Mouse (Mus musculus): ENCODE data around the gene Adap1. TPM values are rescaled to one million over a fixed set of nuclear protein-coding genes. Genes with fewer than 3 reads are reported as not detected.
A peak's percentile ranks its signal among the peaks of the same experiment; 100 is the strongest.

Adap1 gene
- polyA plus RNA-seq, 1 experiment from 2014 or later: 7.7 TPM

DNA sequence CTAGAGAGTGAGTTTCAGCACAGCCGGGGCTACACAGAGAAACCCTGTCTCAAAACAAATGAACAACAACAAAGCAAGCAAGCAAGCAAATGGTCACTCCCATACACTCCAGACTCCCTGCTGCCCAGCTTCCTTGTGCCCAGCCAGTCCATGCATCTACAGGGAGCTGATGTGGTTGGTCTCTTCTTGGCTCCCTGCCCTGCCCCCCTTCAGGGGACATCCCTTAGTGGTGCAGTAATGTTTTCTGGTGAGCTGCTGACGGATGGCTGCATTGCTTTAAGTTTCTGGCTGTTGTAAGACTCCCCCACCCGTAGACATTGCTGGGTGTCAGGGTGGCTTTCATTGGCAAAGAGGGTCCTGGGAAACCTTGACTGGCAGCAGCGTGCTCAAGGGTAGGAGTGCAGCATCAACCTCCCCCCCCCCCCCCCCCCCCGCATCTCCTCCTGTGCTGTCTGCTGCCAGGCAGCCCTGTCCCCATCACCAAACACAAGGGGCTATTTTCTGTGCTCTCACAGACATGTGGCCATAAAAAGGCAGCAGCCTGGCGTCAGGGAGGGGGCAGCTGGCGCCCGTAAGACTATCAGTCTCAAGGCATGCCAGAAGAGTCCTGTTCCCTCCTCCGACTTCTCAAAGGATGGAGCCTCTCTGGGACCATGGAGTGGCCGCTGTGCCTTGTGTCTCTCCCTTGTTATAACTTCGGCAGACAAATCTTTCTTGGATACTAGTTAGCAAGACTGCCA is 43.9 kb downstream of the Adap1 start:
- H3K27ac ChIP-seq (ENCODE audit: low read depth): no peak overlapping the region
- no peaks in the 10 kb centered on the region for H3K36me3 ChIP-seq (ENCODE audit: control insufficient read depth, insufficient read depth, low read length)
- peaks cover 12% of the 10 kb centered on the region for H3K4me1 ChIP-seq (replicated peaks; ENCODE audit: control insufficient read depth, insufficient read depth, low read length)
- ATAC-seq (replicated peaks; ENCODE audit: low FRiP score, low TSS enrichment, low read depth): no peak
- H3K4me2 ChIP-seq (ENCODE audit: low read length): no peak overlapping the region
- no peak overlapping the region for H3K9ac ChIP-seq (ENCODE audit: low read length)
- no peaks in the 10 kb centered on the region for H3K27me3 ChIP-seq (replicated peaks; ENCODE audit: control insufficient read depth, insufficient read depth, low read length)
- no peaks in the 10 kb centered on the region for H3K9me3 ChIP-seq (ENCODE audit: control insufficient read depth, low read length)
- H3K4me3 ChIP-seq (ENCODE audit: low read depth, low read length): no peak overlapping the region
- no peak for DNase-seq (ENCODE audit: low spot score)
- 40% methylated on average over 10 of the region's 11 CpGs for WGBS

DNA sequence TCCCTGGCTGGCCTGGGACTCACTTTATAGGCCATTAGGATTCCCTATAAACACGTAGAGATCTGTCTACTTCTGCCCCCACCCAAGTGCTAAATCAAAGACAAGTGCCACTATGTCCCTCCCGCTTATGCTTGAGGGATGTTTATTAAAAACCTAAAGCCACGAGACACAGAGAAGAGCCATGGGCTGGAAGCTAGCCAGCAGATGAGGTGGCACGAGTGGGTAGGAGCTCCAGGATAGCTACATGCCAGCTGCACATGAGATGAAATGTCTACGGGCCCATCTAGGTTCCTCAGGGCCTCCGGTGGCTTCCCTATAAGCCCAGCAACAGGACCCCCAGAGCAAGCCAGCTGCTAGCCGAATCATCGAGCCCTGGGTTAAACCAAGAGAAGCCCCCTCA is 48.1 kb downstream of the Adap1 start:
- Histone ChIP-seq H3K9ac (ENCODE audit: low read length) (no peak overlapping the region), H3K9me3 (ENCODE audit: control insufficient read depth, low read length) (no peaks in the 10 kb centered on the region), H3K4me1 (replicated peaks; ENCODE audit: control insufficient read depth, insufficient read depth, low read length) (no peaks in the 10 kb centered on the region), H3K36me3 (ENCODE audit: control insufficient read depth, insufficient read depth, low read length) (no peaks in the 10 kb centered on the region), H3K27me3 (replicated peaks; ENCODE audit: control insufficient read depth, insufficient read depth, low read length) (no peaks in the 10 kb centered on the region), H3K4me3 (ENCODE audit: low read depth, low read length) (no peak overlapping the region), H3K4me2 (ENCODE audit: low read length) (no peak overlapping the region), H3K27ac (ENCODE audit: low read depth) (no peak overlapping the region)
- no peak for DNase-seq (ENCODE audit: low spot score)
- WGBS: 67% methylated on average over 8 of the region's 8 CpGs
- ATAC-seq (replicated peaks; ENCODE audit: low FRiP score, low TSS enrichment, low read depth): no peak

DNA sequence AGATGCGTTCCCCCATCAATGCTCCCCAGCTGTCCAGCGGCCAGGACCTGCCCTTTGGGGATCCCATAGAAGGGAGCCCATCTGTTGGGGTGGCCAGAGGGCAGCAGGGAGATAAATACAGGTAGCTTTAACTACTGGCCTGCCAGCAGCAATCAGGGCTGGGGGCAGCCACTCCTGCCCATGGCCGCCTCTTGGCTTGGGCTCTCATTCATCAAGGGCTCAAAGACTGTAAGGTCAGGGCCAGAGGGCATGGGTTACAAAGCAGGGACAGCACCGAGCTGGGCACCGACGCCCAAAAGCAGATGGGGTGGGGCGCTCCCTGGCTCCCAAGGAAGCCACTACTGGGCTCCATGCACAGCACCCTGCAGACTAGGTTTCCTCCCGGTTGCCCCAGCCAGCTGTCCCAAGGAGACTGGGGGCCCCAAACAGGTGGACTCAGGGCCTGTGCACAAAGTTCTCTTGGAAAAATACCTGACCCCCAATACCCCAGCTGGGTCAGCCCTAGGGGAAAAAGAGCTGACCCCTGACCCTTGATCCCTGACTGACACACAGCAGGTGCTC is 53.3 kb downstream of the Adap1 start:
- DNase-seq (ENCODE audit: low spot score) (no peak), ATAC-seq (replicated peaks; ENCODE audit: low FRiP score, low TSS enrichment, low read depth) (no peak)
- Histone ChIP-seq H3K4me2 (ENCODE audit: low read length) (no peak overlapping the region), H3K9me3 (ENCODE audit: control insufficient read depth, low read length) (no peaks in the 10 kb centered on the region), H3K27ac (ENCODE audit: low read depth) (no peak overlapping the region), H3K4me1 (replicated peaks; ENCODE audit: control insufficient read depth, insufficient read depth, low read length) (no peaks in the 10 kb centered on the region), H3K9ac (ENCODE audit: low read length) (no peak overlapping the region), H3K36me3 (ENCODE audit: control insufficient read depth, insufficient read depth, low read length) (peaks cover 27% of the 10 kb centered on the region), H3K27me3 (replicated peaks; ENCODE audit: control insufficient read depth, insufficient read depth, low read length) (no peaks in the 10 kb centered on the region), H3K4me3 (ENCODE audit: low read depth, low read length) (no peak overlapping the region)
- WGBS: 41% methylated on average over 8 of the region's 8 CpGs

DNA sequence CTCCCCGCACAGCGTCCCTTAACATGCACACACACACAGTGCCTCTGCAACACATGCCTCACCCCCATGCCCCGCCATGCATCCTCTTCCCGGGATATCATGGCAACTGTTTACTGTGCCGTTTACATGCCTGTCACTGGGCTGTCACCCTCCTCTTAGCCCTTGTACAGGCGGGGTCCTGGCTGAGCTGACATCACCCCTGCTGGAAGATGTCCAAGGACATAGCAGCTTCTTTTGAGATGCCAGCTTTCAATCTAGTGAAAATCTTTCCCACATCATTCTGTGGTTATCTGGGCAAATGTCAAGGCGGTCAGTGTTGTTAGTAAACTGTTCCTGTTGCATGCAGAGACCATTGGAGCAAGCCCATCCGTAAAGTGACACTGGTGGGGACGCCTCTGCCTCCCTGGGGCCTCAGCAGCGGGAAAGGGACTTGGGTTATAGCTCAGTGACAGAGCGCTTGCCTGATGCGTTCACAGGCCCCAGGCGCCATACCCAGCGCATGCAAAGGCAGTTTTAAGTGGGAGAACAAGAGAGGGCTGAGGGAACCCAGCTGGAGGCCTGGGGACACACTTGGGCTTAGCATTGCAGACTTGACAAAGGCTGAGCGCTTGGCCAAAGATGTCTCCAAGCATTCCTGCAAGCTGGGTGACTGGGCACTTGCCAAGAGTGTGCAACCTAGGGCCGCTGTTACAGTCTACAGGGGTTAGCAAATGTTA is 54.5 kb downstream of the Adap1 start:
- no peak for ATAC-seq (replicated peaks; ENCODE audit: low FRiP score, low TSS enrichment, low read depth)
- 61% methylated on average over 16 of the region's 16 CpGs for WGBS
- Histone ChIP-seq H3K4me1 (replicated peaks; ENCODE audit: control insufficient read depth, insufficient read depth, low read length) (no peaks in the 10 kb centered on the region), H3K4me2 (ENCODE audit: low read length) (no peak overlapping the region), H3K9me3 (ENCODE audit: control insufficient read depth, low read length) (no peaks in the 10 kb centered on the region), H3K9ac (ENCODE audit: low read length) (no peak overlapping the region), H3K4me3 (ENCODE audit: low read depth, low read length) (no peak overlapping the region), H3K27ac (ENCODE audit: low read depth) (peak overlapping the region; percentile 6; the same call in 1 of the 2 replicates), H3K36me3 (ENCODE audit: control insufficient read depth, insufficient read depth, low read length) (peaks cover 38% of the 10 kb centered on the region), H3K27me3 (replicated peaks; ENCODE audit: control insufficient read depth, insufficient read depth, low read length) (no peaks in the 10 kb centered on the region)
- DNase-seq (ENCODE audit: low spot score): no peak

DNA sequence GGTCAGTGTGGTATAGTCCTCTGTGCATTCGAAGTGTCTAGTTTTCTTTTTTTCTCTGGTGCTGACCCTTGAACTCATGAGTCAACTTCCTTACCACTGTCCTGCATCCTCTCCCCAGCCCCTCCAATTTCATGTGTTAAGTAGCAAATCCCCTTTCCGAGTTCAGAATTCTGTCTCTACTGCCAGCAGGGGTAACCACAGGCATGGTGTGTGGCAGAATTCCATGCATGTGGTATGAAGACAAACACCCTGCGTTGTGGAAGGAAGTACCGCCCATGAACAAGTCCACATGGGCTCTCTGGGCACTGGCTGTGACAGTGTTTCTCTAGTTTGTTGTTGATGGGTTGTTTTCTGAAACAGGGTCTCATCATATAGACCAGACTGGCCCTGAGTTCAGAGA is 57.8 kb downstream of the Adap1 start:
- Histone ChIP-seq H3K4me2 (ENCODE audit: low read length) (no peak overlapping the region), H3K27me3 (replicated peaks; ENCODE audit: control insufficient read depth, insufficient read depth, low read length) (no peaks in the 10 kb centered on the region), H3K27ac (ENCODE audit: low read depth) (no peak overlapping the region), H3K4me3 (ENCODE audit: low read depth, low read length) (no peak overlapping the region), H3K9ac (ENCODE audit: low read length) (no peak overlapping the region), H3K9me3 (ENCODE audit: control insufficient read depth, low read length) (no peaks in the 10 kb centered on the region), H3K36me3 (ENCODE audit: control insufficient read depth, insufficient read depth, low read length) (peaks cover 71% of the 10 kb centered on the region), H3K4me1 (replicated peaks; ENCODE audit: control insufficient read depth, insufficient read depth, low read length) (no peaks in the 10 kb centered on the region)
- 91% methylated on average over 4 of the region's 4 CpGs for WGBS
- DNase-seq (ENCODE audit: low spot score): no peak
- ATAC-seq (replicated peaks; ENCODE audit: low FRiP score, low TSS enrichment, low read depth): no peak

DNA sequence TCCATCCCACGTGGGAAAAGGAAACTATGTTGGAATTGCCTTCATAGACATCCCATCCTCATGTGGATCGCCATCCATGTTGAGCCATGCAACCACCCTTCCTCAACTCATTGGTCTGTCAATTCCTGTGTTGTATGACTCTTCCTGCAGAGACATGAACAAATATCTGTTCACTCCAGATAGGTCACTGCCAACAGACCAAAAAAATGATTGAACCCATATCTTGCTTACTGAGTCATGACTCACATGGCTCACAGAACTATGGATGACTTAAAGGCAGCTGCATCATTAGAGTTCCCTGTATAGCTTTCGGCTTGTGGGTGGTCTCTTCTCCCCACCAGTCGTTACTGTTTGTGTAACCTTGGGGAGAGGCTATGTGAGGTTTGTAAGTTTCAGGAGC is 64.0 kb downstream of the Adap1 start:
- 79% methylated on average over 4 of the region's 4 CpGs for WGBS
- no peak overlapping the region for H3K4me3 ChIP-seq (ENCODE audit: low read depth, low read length)
- ATAC-seq (replicated peaks; ENCODE audit: low FRiP score, low TSS enrichment, low read depth) (no peak), DNase-seq (ENCODE audit: low spot score) (no peak)
- H3K27ac ChIP-seq (ENCODE audit: low read depth): no peak overlapping the region
- peaks cover 11% of the 10 kb centered on the region; the same call in 1 of the 2 replicates for H3K4me1 ChIP-seq (replicated peaks; ENCODE audit: control insufficient read depth, insufficient read depth, low read length)
- peaks cover 64% of the 10 kb centered on the region for H3K36me3 ChIP-seq (ENCODE audit: control insufficient read depth, insufficient read depth, low read length)
- H3K9me3 ChIP-seq (ENCODE audit: control insufficient read depth, low read length): no peaks in the 10 kb centered on the region
- no peak overlapping the region for H3K9ac ChIP-seq (ENCODE audit: low read length)
- H3K4me2 ChIP-seq (ENCODE audit: low read length): no peak overlapping the region
- no peaks in the 10 kb centered on the region for H3K27me3 ChIP-seq (replicated peaks; ENCODE audit: control insufficient read depth, insufficient read depth, low read length)

DNA sequence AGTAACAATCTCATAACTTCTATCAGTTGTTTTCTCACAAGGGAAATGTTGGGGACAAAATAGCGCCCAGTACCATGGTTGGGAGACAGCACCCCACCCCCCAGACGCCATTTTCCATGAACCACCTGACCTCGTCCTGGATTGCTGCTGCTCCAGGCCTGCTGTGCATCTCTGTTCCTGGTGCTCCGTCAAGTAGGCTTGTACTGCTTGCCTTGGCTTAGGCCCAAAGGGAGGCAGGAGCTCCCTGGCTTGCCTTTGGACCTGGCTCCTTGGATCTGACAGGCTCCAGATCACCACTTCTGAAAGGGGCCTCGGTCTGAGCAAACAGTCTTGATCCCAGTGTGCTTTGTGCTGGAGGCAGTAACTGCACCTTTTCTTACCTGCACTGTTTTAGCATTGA is 65.6 kb downstream of the Adap1 start:
- Histone ChIP-seq H3K4me3 (ENCODE audit: low read depth, low read length) (no peak overlapping the region), H3K27me3 (replicated peaks; ENCODE audit: control insufficient read depth, insufficient read depth, low read length) (no peaks in the 10 kb centered on the region), H3K9ac (ENCODE audit: low read length) (no peak overlapping the region), H3K4me2 (ENCODE audit: low read length) (no peak overlapping the region), H3K36me3 (ENCODE audit: control insufficient read depth, insufficient read depth, low read length) (peaks cover 54% of the 10 kb centered on the region), H3K27ac (ENCODE audit: low read depth) (peak overlapping the region; percentile 34; the same call in 1 of the 2 replicates), H3K9me3 (ENCODE audit: control insufficient read depth, low read length) (no peaks in the 10 kb centered on the region), H3K4me1 (replicated peaks; ENCODE audit: control insufficient read depth, insufficient read depth, low read length) (peaks cover 13% of the 10 kb centered on the region; the same call in 1 of the 2 replicates)
- ATAC-seq (replicated peaks; ENCODE audit: low FRiP score, low TSS enrichment, low read depth): peak; percentile 33; the same call in 1 of the 2 replicates
- DNase-seq (ENCODE audit: low spot score): no peak
- WGBS: 60% methylated on average over 5 of the region's 5 CpGs

DNA sequence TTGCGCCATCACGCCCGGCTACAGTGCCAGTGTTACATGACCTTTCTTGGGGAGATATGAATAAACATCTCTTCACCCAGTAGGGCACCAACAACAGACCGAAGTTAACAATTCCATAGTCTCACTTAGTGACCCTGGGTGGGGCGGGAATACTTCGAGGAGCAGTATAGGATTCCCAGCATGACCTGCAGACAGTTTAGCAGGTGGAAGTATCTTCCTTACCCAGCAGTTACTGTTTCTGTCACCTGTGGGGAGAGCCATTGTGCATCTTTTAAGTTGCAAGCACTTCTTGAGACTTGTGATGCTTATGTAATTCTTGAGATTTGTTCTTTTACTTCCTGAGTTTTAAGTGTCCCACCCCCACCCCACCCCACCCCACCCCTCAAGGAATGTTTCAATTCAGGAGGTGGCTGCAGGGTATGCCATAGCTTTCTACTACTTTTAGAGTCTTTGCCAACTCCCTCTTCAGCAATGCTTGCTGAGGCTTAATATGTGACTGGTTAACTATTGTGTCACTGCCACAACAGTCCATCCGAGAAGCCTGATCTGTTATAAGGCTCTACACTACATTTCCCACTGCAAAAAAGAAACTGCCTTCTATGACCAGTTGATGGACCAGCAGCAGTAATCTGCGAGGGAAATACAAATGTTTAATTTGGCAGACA is 66.9 kb downstream of the Adap1 start:
- H3K27ac ChIP-seq (ENCODE audit: low read depth): no peak overlapping the region
- no peak overlapping the region for H3K4me2 ChIP-seq (ENCODE audit: low read length)
- peaks cover 45% of the 10 kb centered on the region for H3K36me3 ChIP-seq (ENCODE audit: control insufficient read depth, insufficient read depth, low read length)
- WGBS: 92% methylated on average over 8 of the region's 8 CpGs
- no peak overlapping the region for H3K4me3 ChIP-seq (ENCODE audit: low read depth, low read length)
- H3K4me1 ChIP-seq (replicated peaks; ENCODE audit: control insufficient read depth, insufficient read depth, low read length): peaks cover 25% of the 10 kb centered on the region
- H3K27me3 ChIP-seq (replicated peaks; ENCODE audit: control insufficient read depth, insufficient read depth, low read length): no peaks in the 10 kb centered on the region
- DNase-seq (ENCODE audit: low spot score): no peak
- no peak overlapping the region for H3K9ac ChIP-seq (ENCODE audit: low read length)
- no peak for ATAC-seq (replicated peaks; ENCODE audit: low FRiP score, low TSS enrichment, low read depth)
- no peaks in the 10 kb centered on the region for H3K9me3 ChIP-seq (ENCODE audit: control insufficient read depth, low read length)
